ENCODE assay signal across 9 mouse cellular contexts in genomic region chr5:123155425-123155824, GRCm38 (mm10). TPM values are rescaled to one million over a fixed set of nuclear protein-coding genes. Genes with fewer than 3 reads are reported as not detected.
DNase-seq lines count a peak whose midpoint lies in the region; ATAC-seq lines count a peak whose summit lies in the region.
"Had no signal": no experiment of that assay in that cellular context is flagged by ENCODE, and none has a peak within 500 bp of the region (broad histone marks: within the 10 kb centered on the region; RNA-seq: fewer than 3 reads in every experiment).

No protein-coding gene starts in this region.

- no peak overlapping the region for H3K4me3 ChIP-seq in liver, embryonic 16.5 days (ENCODE audit: low read depth, low read length)
- no peak overlapping the region for H3K4me3 ChIP-seq in neural tube, embryonic 14.5 days (ENCODE audit: low read depth, low read length)
- H3K4me3 ChIP-seq: myocyte had no signal

- 40% methylated on average over 7 of the region's 7 CpGs for WGBS in liver, embryonic 16.5 days (ENCODE audit: insufficient replicate concordance)
- 67% methylated on average over 7 of the region's 7 CpGs for WGBS in neural tube, embryonic 14.5 days

- no peaks in the 10 kb centered on the region for H3K27me3 ChIP-seq in liver, embryonic 16.5 days (ENCODE audit: control insufficient read depth, insufficient read depth, low read depth, low read length)
- no peaks in the 10 kb centered on the region for H3K27me3 ChIP-seq in neural tube, embryonic 14.5 days (ENCODE audit: control insufficient read depth, insufficient read depth, low read length)

- H3K4me1 ChIP-seq in liver, embryonic 16.5 days (ENCODE audit: control insufficient read depth, low read depth, low read length), result peaks cover 15% of the 10 kb centered on the region
- H3K4me1 ChIP-seq in neural tube, embryonic 14.5 days (ENCODE audit: control insufficient read depth, insufficient read depth, low read length), result peaks cover 10% of the 10 kb centered on the region

- no peaks in the 10 kb centered on the region for H3K9me3 ChIP-seq in liver, embryonic 16.5 days (replicated peaks; ENCODE audit: control insufficient read depth, low read length)
- no peaks in the 10 kb centered on the region for H3K9me3 ChIP-seq in neural tube, embryonic 14.5 days (ENCODE audit: control insufficient read depth, low read length)

- peak; percentile 5; the same call in 1 of the 2 replicates for ATAC-seq in liver, embryonic 16.5 days (ENCODE audit: low read depth)
- peak; percentile 59; the same call in 1 of the 2 replicates for ATAC-seq in neural tube, embryonic 14.5 days (ENCODE audit: low read depth)

- DNase-seq in right cerebral cortex, postnatal 10 days (ENCODE audit: low spot score in 2 of 2), result peak; percentile 74 to 77
- no peak for DNase-seq in right cerebral cortex, postnatal 36 days (ENCODE audit: low spot score in 2 of 2)
- peak; percentile 84 for DNase-seq in ZHBTc4 (ENCODE audit: low read depth, low spot score)
- DNase-seq in embryo, embryonic 11.5 days (ENCODE audit: low read depth, low spot score), result peak; percentile 63
- peak; percentile 80 for DNase-seq in heart, postnatal 4 days
- no peak for DNase-seq in ovary, adult 18-20 months (ENCODE audit: low spot score)

- H3K9ac ChIP-seq in liver, embryonic 16.5 days (ENCODE audit: low read depth, low read length), result no peak overlapping the region
- H3K9ac ChIP-seq in neural tube, embryonic 14.5 days (replicated peaks; ENCODE audit: low read depth, low read length), result no peak overlapping the region

- H3K27ac ChIP-seq in liver, embryonic 16.5 days (ENCODE audit: low read length), result no peak overlapping the region
- H3K27ac ChIP-seq in neural tube, embryonic 14.5 days (ENCODE audit: low read depth, low read length), result no peak overlapping the region

- H3K4me2 ChIP-seq in liver, embryonic 16.5 days (ENCODE audit: low read depth, low read length), result no peak overlapping the region
- H3K4me2 ChIP-seq in neural tube, embryonic 14.5 days (ENCODE audit: low read depth, low read length), result no peak overlapping the region

- H3K36me3 ChIP-seq in liver, embryonic 16.5 days (ENCODE audit: control insufficient read depth, insufficient read depth), result peaks cover 66% of the 10 kb centered on the region
- H3K36me3 ChIP-seq in neural tube, embryonic 14.5 days (ENCODE audit: control insufficient read depth, insufficient read depth, low read length), result peaks cover 56% of the 10 kb centered on the region

RNA-seq across cellular contexts. Expression of gene Setd1b, which starts 13.4 kb away (rescaled TPM):
- total RNA-seq in heart, postnatal 4 days (2021), result 10 to 100 TPM; 22.2 to 23.0 TPM
- 3.5 and 4.1 TPM in 2 replicates for polyA plus RNA-seq in liver, embryonic 16.5 days (2015; fragmentation: Nextera tagmentation; extraction: Ambion mirVana)
- polyA plus RNA-seq in neural tube, embryonic 14.5 days (2014; fragmentation: Nextera tagmentation; extraction: Ambion mirVana), result 13.0 and 15.9 TPM in 2 replicates

RNA-seq across cellular contexts. Expression of gene Psmd9, which starts 13.8 kb away (rescaled TPM):
- total RNA-seq in heart, postnatal 4 days (2021), result 10 to 100 TPM; 22.8 to 24.8 TPM
- polyA plus RNA-seq in liver, embryonic 16.5 days (2015; fragmentation: Nextera tagmentation; extraction: Ambion mirVana), result 63.8 and 73.2 TPM in 2 replicates
- 63.9 and 78.7 TPM in 2 replicates for polyA plus RNA-seq in neural tube, embryonic 14.5 days (2014; fragmentation: Nextera tagmentation; extraction: Ambion mirVana)

RNA-seq across cellular contexts. Expression of gene Rhof, which starts 22.9 kb away (rescaled TPM):
- total RNA-seq in heart, postnatal 4 days (2021), result under 1 TPM; 0.36 to 0.71 TPM
- 1.7 and 2.3 TPM in 2 replicates for polyA plus RNA-seq in liver, embryonic 16.5 days (2015; fragmentation: Nextera tagmentation; extraction: Ambion mirVana)
- polyA plus RNA-seq in neural tube, embryonic 14.5 days (2014; fragmentation: Nextera tagmentation; extraction: Ambion mirVana), result 8.9 and 13.1 TPM in 2 replicates

RNA-seq across cellular contexts. Expression of gene Hpd, which starts 27.1 kb away (rescaled TPM):
- not detected for total RNA-seq in heart, postnatal 4 days (2021)
- 110 and 129 TPM in 2 replicates for polyA plus RNA-seq in liver, embryonic 16.5 days (2015; fragmentation: Nextera tagmentation; extraction: Ambion mirVana)
- not detected in 2 replicates for polyA plus RNA-seq in neural tube, embryonic 14.5 days (2014; fragmentation: Nextera tagmentation; extraction: Ambion mirVana)
- polyA plus RNA-seq: myocyte had no signal

Comparison
In these comparisons a context has a peak if more than half of its experiments do, and no peak if none do; other contexts are left out.
1. DNase-seq: peak in right cerebral cortex, postnatal 10 days (2 of 2), ZHBTc4 (single experiment), embryo, embryonic 11.5 days (single experiment) and heart, postnatal 4 days (single experiment); none in right cerebral cortex, postnatal 36 days (0 of 2) and ovary, adult 18-20 months (single experiment).